Mouse (Mus musculus) olfactory bulb, adult 2 months (tissue): ENCODE measurements around the gene 1700007K13Rik. TPM values are rescaled to one million over a fixed set of nuclear protein-coding genes. Genes with fewer than 3 reads are reported as not detected.

Source experiments
- H3K27ac ChIP-seq: fragments of 200-500 bp; 2 replicates; pipeline ENCODE4 v1.5.1; 2012; ENCODE audit warnings: low read depth, low read length; ENCODE audit not compliant: insufficient read depth
- H3K4me1 ChIP-seq: fragments of 200-500 bp; 2 replicates; pipeline ENCODE4 v1.6.1; 2012; ENCODE audit warnings: low read length; ENCODE audit not compliant: control insufficient read depth, insufficient read depth
- H3K4me3 ChIP-seq: fragments of 200-500 bp; 2 replicates; pipeline ENCODE4 v1.5.1; 2012; ENCODE audit warnings: mild to moderate bottlenecking, low read depth, low read length, moderate library complexity; ENCODE audit not compliant: insufficient read depth
- CTCF ChIP-seq: fragments of 200-500 bp; IDR thresholded peaks from 2 replicates; pipeline ENCODE4 v1.5.1; 2012; ENCODE audit warnings: low read depth, mild to moderate bottlenecking, low read length, moderate library complexity; ENCODE audit not compliant: insufficient read depth
- POLR2A ChIP-seq: fragments of 200-500 bp; IDR thresholded peaks from 2 replicates; pipeline ENCODE4 v1.6.1; 2012; ENCODE audit warnings: mild to moderate bottlenecking, low read depth, low read length, moderate library complexity; ENCODE audit not compliant: insufficient read depth
- WGBS: fragments of 180-500 bp; shearing (Covaris S2); methylation state at CpG from one replicate; pipeline ENCODE4 v1.1.7; 2018; 5-methylcytosine and 5-hydroxymethylcytosine counted together
- polyA plus RNA-seq: library from polyadenylated mRNA; stranded (reverse); fragments of >200 nt; gene quantifications from 2 replicates; pipeline ENCODE4 v1.2.4, GENCODE M21; 2012; ENCODE audit warnings: low replicate concordance; ENCODE audit not compliant: missing spikeins, insufficient read depth, insufficient read length

Gene 1700007K13Rik
- polyA plus RNA-seq, 1 experiment, result not detected

DNA sequence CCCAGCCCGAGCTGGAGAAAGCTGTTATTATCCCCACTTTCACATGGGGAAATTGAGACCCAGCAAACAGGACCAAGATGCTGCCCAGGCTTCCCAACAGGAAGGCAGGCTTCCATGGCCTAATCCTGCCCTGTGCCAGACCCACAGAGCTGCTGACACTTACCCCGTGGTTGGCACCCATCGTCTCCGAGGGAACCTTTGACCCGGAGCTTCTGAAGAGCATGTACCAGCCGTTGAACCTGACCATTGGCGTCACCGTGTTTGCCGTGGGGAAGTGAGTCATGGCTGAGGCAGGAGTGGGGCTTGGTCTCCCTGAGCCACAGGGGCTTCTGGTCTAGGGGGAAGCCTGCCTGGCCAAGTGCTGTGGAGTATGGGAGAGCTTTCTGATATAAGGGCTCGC is 36.9 kb upstream of the 1700007K13Rik start:
- no peak overlapping the region for H3K27ac ChIP-seq
- TF ChIP-seq POLR2A, result no peak
- no peak for TF ChIP-seq CTCF
- 90% methylated on average over 10 of the region's 10 CpGs for WGBS
- no peaks in the 10 kb centered on the region for H3K4me1 ChIP-seq
- H3K4me3 ChIP-seq, result no peak overlapping the region

GRCm38 (mm10) chr2:28498431-28498830 is 32.3 kb upstream of the 1700007K13Rik start:
- WGBS, result 90% methylated on average over 4 of the region's 4 CpGs
- no peak for TF ChIP-seq POLR2A
- no peak for TF ChIP-seq CTCF
- H3K4me1 ChIP-seq, result no peaks in the 10 kb centered on the region
- no peak overlapping the region for H3K27ac ChIP-seq
- H3K4me3 ChIP-seq, result no peak overlapping the region

GRCm38 (mm10) chr2:28497561-28497960 is 31.4 kb upstream of the 1700007K13Rik start:
- TF ChIP-seq CTCF, result no peak
- no peak for TF ChIP-seq POLR2A
- no peaks in the 10 kb centered on the region for H3K4me1 ChIP-seq
- no peak overlapping the region for H3K4me3 ChIP-seq
- H3K27ac ChIP-seq, result no peak overlapping the region
- WGBS, result 88% methylated on average over 5 of the region's 5 CpGs

- H3K4me1 ChIP-seq, result no peaks in the 10 kb centered on the region
- WGBS, result 70% methylated on average over 5 of the region's 5 CpGs
- TF ChIP-seq POLR2A (no peak), CTCF (no peak)
- no peak within 1 kb of the TSS for H3K4me3 ChIP-seq
- H3K27ac ChIP-seq, result no peak within 1 kb of the TSS
Measured at GRCm38 (mm10) chr2:28496671-28497070, 30.5 kb upstream of the 1700007K13Rik start, which contains the start of gene Gbgt1. Gene Gbgt1, plus strand, starts transcription at chr2:28496891.

- WGBS, result 91% methylated on average over 16 of the region's 16 CpGs
- Histone ChIP-seq H3K4me3 (no peak overlapping the region), H3K27ac (no peak overlapping the region), H3K4me1 (no peaks in the 10 kb centered on the region)
- no peak for TF ChIP-seq POLR2A
Measured at GRCm38 (mm10) chr2:28495801-28496595, 29.9 kb upstream of the 1700007K13Rik start.

- no peak overlapping the region for H3K4me3 ChIP-seq
- no peaks in the 10 kb centered on the region for H3K4me1 ChIP-seq
- TF ChIP-seq POLR2A, result no peak
- no peak for TF ChIP-seq CTCF
- H3K27ac ChIP-seq, result no peak overlapping the region
- WGBS, result 83% methylated on average over 14 of the region's 14 CpGs
Measured at GRCm38 (mm10) chr2:28495207-28495756, 29.1 kb upstream of the 1700007K13Rik start.

DNA sequence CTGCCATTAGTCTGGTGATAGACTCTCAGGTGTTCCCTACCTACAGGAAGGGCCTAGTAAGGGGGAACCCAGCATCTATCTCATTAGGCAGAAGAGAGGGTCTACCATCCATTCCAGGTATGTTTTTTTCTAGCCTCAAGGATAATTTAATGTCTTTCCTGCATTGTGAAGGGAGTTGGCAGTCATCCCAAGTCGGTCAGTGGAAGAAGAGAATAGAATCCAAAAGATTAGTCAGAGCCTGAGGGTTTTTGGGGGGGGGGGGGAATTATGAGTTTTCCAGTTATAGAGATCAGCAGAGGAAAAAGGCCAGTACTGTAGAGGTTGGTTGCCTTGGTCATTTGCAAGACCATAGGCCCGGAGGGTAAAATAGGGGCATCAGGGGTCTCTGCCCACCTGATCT is 28.4 kb upstream of the 1700007K13Rik start:
- H3K27ac ChIP-seq, result no peak overlapping the region
- 68% methylated on average over 2 of the region's 2 CpGs for WGBS
- H3K4me3 ChIP-seq, result no peak overlapping the region
- no peak for TF ChIP-seq POLR2A
- TF ChIP-seq CTCF, result no peak
- H3K4me1 ChIP-seq, result no peaks in the 10 kb centered on the region

DNA sequence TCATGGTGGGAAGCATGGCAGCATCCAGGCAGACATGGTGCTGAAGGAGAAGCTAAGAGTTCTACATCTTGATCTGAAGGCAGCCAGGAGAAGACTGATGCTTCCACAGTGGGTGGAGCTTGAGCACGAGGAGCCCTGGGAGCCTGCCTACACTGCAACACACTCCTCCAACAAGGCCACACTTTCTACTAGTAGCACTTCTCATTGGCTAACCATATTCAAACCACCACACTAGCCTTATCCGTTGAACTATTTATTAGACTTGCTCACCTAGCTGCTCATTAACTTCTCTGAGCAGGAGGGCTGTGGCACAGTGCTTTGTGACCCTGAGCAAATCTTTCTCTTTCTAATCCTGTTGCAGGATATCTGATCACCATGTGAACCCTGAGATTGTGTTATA is 17.7 kb upstream of the 1700007K13Rik start:
- 66% methylated on average over 2 of the region's 2 CpGs for WGBS
- Histone ChIP-seq H3K4me3 (no peak overlapping the region), H3K27ac (no peak overlapping the region), H3K4me1 (no peaks in the 10 kb centered on the region)
- TF ChIP-seq POLR2A (no peak), CTCF (no peak)
